Mouse (Mus musculus) kidney, adult 2 months (tissue): ENCODE data around the gene Trim24.

ENCODE experiments used
- CTCF ChIP-seq: fragments of 200-500 bp; conservative IDR thresholded peaks from 2 replicates; pipeline ENCODE4 v1.5.1; 2011; ENCODE audit warnings: low read depth, mild to moderate bottlenecking, control low read depth, low read length, moderate library complexity, mixed read lengths; ENCODE audit not compliant: insufficient read depth, insufficient read length
- POLR2A ChIP-seq: fragments of 200-500 bp; IDR thresholded peaks from one replicate; pipeline ENCODE4 v1.6.1; 2011; ENCODE audit warnings: low read depth, low read length, control low read depth

DNA sequence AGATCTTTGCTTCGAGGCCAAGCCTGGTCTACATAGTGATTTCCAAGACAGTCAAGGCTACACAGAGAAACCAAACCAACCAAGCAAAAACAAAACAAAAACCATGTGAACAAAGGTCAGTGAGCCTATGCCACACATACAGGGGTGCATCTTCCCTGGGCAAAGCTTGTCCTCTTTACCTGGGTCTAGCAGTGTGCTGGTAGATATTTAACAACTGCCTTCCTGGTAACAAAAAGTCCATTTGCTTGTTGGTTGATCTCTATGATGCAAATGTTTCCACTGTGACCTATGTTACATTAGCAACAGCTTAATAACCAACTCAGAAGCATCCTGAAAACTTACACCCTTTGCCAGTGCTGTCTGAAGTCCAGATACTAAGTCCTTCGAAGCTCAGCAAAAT is 17.3 kb upstream of the Trim24 start:
- TF ChIP-seq CTCF (no peak), POLR2A (no peak)
